In the genomic region with DNA sequence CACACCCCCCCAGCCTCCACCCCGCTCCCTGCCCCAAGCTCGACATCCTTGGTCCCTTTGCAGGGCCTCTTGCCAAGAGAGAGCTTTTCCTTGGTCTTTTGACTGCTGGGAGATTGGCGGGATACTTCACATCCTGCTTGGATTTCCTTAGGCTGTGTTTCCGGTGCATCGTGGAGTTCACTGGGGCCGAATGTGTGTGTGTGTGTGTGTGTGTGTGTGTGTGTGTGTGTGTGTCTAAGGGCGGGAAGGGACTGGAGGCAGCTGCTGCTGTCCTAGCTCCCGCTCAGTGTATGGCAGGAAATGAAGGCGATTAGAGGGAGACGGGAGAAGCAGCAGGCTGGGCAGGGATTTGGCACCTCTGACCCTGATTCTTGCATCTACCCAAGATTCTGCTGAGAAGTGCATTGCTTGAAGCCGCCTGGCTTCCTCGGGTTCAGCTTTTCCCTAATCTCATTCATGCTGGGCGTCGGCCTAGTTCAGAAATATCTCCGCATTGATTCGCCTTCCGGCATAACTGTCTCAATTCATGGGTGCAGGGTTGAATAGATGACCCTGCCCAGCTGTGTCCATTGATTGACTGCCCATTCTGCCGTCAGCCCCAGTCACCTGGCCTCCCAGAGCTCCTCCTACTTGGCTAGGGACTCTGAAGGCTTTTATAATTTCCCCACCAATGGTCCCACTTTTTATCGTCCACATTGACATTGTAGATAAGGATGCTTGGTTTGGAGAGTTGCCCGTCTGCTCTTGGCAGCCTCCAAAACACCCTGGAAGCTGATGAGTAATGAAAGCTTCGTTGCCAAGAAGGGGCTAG, we compare ENCODE assay signal across 8 mouse cellular contexts. TPM values are rescaled to one million over a fixed set of nuclear protein-coding genes. Genes with fewer than 3 reads are reported as not detected.
DNase-seq lines count a peak whose midpoint lies in the region; ATAC-seq and TF ChIP-seq lines count a peak whose summit lies in the region.

No protein-coding gene starts in this region.

- no peak overlapping the region for H3K4me3 ChIP-seq in intestine, postnatal 0 days (ENCODE audit: low read depth, low read length)
- no peak overlapping the region for H3K4me3 ChIP-seq in liver, embryonic 15.5 days (replicated peaks)

- peak overlapping the region; percentile 60; the same call in 1 of the 2 replicates for H3K27ac ChIP-seq in intestine, postnatal 0 days (ENCODE audit: low read depth, low read length)
- H3K27ac ChIP-seq in liver, embryonic 15.5 days (replicated peaks) = no peak overlapping the region

- DNase-seq in right cerebral cortex, postnatal 10 days (ENCODE audit: low spot score in 2 of 2) = peak; percentile 44 to 51
- DNase-seq in right cerebral cortex, postnatal 36 days (ENCODE audit: low spot score in 2 of 2) = no peak
- peak; percentile 76 to 81 for DNase-seq in cerebellum, postnatal 14 days
- DNase-seq in heart, adult 18-20 months = peak; percentile 87 to 91
- DNase-seq in ovary, postnatal 14 days (ENCODE audit: low spot score) = peak; percentile 51
- DNase-seq in c-Kit-positive CD71-positive TER-119-positive erythroid progenitor cells, embryonic 14.5 days (ENCODE audit: low spot score) = no peak

- no peak for TF ChIP-seq CTCF in intestine, postnatal 0 days (IDR thresholded peaks at IDR 0.05; ENCODE audit: low read depth)

- no peaks in the 10 kb centered on the region for H3K9me3 ChIP-seq in intestine, postnatal 0 days (ENCODE audit: control insufficient read depth)
- H3K9me3 ChIP-seq in liver, embryonic 15.5 days (replicated peaks) = no peaks in the 10 kb centered on the region

- ATAC-seq in intestine, postnatal 0 days = 0 out of 2 replicates have a peak, but pooled peaks have one; percentile 28
- ATAC-seq in liver, embryonic 15.5 days (ENCODE audit: insufficient read depth) = peak; percentile 71

- H3K4me1 ChIP-seq in intestine, postnatal 0 days (replicated peaks; ENCODE audit: control insufficient read depth, insufficient read depth, low read length) = no peaks in the 10 kb centered on the region
- H3K4me1 ChIP-seq in liver, embryonic 15.5 days (replicated peaks) = peaks cover 15% of the 10 kb centered on the region

- peaks cover 5% of the 10 kb centered on the region; the same call in 1 of the 2 replicates for H3K36me3 ChIP-seq in intestine, postnatal 0 days (ENCODE audit: control insufficient read depth, insufficient read depth)
- H3K36me3 ChIP-seq in liver, embryonic 15.5 days (replicated peaks) = no peaks in the 10 kb centered on the region

- H3K27me3 ChIP-seq in intestine, postnatal 0 days (replicated peaks; ENCODE audit: control insufficient read depth, insufficient read depth, low read length) = no peaks in the 10 kb centered on the region
- H3K27me3 ChIP-seq in liver, embryonic 15.5 days = peaks cover 44% of the 10 kb centered on the region

- 41% methylated on average over 21 of the region's 21 CpGs for WGBS in intestine, postnatal 0 days
- WGBS in liver, embryonic 15.5 days (ENCODE audit: insufficient replicate concordance) = 42% methylated on average over 21 of the region's 21 CpGs

- H3K4me2 ChIP-seq in intestine, postnatal 0 days (replicated peaks; ENCODE audit: low read depth) = no peak overlapping the region
- no peak overlapping the region for H3K4me2 ChIP-seq in liver, embryonic 15.5 days

- no peak overlapping the region for H3K9ac ChIP-seq in intestine, postnatal 0 days (ENCODE audit: low read depth, low read length)
- no peak overlapping the region for H3K9ac ChIP-seq in liver, embryonic 15.5 days

RNA-seq across cellular contexts. Expression of a gene that starts 9.6 kb away (rescaled TPM):
- 10 to 100 TPM; 48.1 to 54.5 TPM for total RNA-seq in heart, adult 18-20 months (2021)
- 4.0 and 4.5 TPM in 2 replicates for polyA plus RNA-seq in intestine, postnatal 0 days (2015; fragmentation: Nextera tagmentation; extraction: Ambion mirVana)
- polyA plus RNA-seq in liver, embryonic 15.5 days (2015; fragmentation: Nextera tagmentation; extraction: Ambion mirVana) = 0.93 and 0.98 TPM in 2 replicates

RNA-seq across cellular contexts. Expression of a gene that starts 13.3 kb away (rescaled TPM):
- 1 to 10 TPM; 1.0 to 2.9 TPM for total RNA-seq in heart, adult 18-20 months (2021)
- 9.5 and 10.2 TPM in 2 replicates for polyA plus RNA-seq in intestine, postnatal 0 days (2015; fragmentation: Nextera tagmentation; extraction: Ambion mirVana)
- 3.4 TPM in 2 replicates for polyA plus RNA-seq in liver, embryonic 15.5 days (2015; fragmentation: Nextera tagmentation; extraction: Ambion mirVana)

Comparison
In these comparisons a context has a peak if more than half of its experiments do, and no peak if none do; other contexts are left out.
1. DNase-seq: peak in right cerebral cortex, postnatal 10 days (2 of 2), cerebellum, postnatal 14 days (2 of 2), heart, adult 18-20 months (2 of 2) and ovary, postnatal 14 days (single experiment); none in right cerebral cortex, postnatal 36 days (0 of 2) and c-Kit-positive CD71-positive TER-119-positive erythroid progenitor cells, embryonic 14.5 days (single experiment).